Mouse (Mus musculus) bone marrow, adult 2 months (tissue): ENCODE measurements at regions not wholly inside any gene's neighbourhood (a gene's known extent, or its start where the extent isn't known, plus 50 kb on each side); places are given as distances from the start of the nearest gene placed in this dataset.

Experiments used
- H3K27ac ChIP-seq: fragments of 200-500 bp; 2 replicates; pipeline ENCODE4 v1.5.1; 2012; ENCODE audit warnings: low read depth, mild to moderate bottlenecking, control low read depth, inconsistent platforms, low read length; ENCODE audit not compliant: control insufficient read depth, poor library complexity, insufficient read depth
- H3K4me1 ChIP-seq: fragments of 200-500 bp; 2 replicates; pipeline ENCODE4 v1.6.1; 2011; ENCODE audit warnings: low read length; ENCODE audit not compliant: control insufficient read depth, insufficient read depth
- H3K4me3 ChIP-seq: fragments of 200-500 bp; replicated peaks from 2 replicates; pipeline ENCODE3; 2011; ENCODE audit warnings: mild to moderate bottlenecking, low read depth, low read length, control low read depth; ENCODE audit not compliant: control insufficient read depth
- CTCF ChIP-seq: fragments of 200-500 bp; IDR thresholded peaks from 2 replicates; pipeline ENCODE4 v1.5.1; 2011; ENCODE audit warnings: low read length, control low read depth; ENCODE audit not compliant: control insufficient read depth, insufficient read depth
- POLR2A ChIP-seq: fragments of 200-500 bp; IDR thresholded peaks from 2 replicates; pipeline ENCODE4 v1.6.1; 2011; ENCODE audit warnings: low read depth, mild to moderate bottlenecking, control low read depth, low read length, borderline replicate concordance; ENCODE audit not compliant: control insufficient read depth
- WGBS: fragments of 180-500 bp; shearing (Covaris S2); methylation state at CpG from one replicate; pipeline ENCODE4 v1.1.7; 2018; 5-methylcytosine and 5-hydroxymethylcytosine counted together

DNA sequence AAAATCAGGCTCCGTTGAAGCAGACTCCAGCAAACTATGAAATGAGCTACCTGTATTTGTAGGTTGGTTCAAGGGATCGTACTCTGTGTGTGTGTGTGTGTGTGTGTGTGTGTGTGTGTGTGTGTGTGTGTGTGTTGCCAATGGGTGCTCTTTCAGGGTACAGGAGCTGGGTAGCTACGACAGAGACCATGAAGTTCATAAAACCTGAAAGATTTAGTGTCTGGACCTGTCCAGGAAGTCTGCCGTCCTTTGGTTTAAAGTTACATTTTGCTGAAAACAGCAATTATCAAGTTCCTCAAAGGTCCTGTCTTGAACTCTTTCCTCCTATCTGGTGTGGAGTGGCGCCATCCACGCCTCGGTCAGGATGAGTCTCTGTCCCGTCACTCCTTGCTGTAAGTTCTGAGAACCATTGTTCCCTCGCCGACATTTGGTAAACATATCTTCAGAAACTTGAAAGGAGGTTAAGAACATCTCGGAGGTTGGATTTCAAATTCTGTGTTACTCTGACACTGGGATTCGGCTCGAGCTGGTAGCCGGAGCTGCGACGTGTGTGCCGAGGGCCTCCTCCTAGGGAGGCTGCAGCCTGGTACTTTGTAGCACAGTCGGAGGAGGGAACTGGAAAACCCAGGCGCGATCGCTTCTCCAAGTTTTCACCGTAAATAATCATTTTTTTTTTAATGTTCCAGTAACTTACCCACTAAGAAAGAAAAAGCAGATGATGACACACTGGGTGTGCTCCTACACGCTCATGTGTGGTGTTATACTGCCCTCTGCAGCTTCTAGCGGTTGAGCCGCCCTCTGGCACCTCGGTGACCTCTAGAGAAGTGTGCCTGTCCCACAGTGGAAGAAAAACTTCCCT, 107.8 kb upstream of the N6amt1 start:
- WGBS, result 52% methylated on average over 26 of the region's 26 CpGs
- H3K4me1 ChIP-seq, result no peaks in the 10 kb centered on the region
- TF ChIP-seq CTCF (no peak), POLR2A (no peak)
- no peak overlapping the region for H3K4me3 ChIP-seq
- no peak overlapping the region for H3K27ac ChIP-seq

DNA sequence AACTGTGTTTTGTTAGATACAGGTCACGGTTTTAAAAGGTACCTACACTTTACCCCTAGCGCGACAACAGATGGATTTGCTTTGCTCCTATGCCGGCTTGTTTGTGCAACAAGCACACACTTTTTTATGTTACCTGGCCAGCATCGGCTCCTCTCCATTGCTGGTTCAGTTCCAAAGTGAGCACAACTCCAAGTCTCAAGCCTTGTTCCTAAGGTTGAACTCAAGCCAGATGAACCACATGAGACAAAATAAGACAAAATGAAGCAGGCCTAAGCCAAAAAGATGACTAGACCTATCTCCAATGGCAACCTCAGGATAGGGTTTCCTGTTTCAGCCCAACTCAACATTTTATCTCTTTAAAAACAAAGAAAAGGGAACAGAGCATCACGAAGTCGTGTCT, 108.5 kb upstream of the N6amt1 start:
- no peaks in the 10 kb centered on the region for H3K4me1 ChIP-seq
- 77% methylated on average over 7 of the region's 7 CpGs for WGBS
- TF ChIP-seq CTCF (no peak), POLR2A (no peak)
- no peak overlapping the region for H3K4me3 ChIP-seq
- H3K27ac ChIP-seq, result no peak overlapping the region

DNA sequence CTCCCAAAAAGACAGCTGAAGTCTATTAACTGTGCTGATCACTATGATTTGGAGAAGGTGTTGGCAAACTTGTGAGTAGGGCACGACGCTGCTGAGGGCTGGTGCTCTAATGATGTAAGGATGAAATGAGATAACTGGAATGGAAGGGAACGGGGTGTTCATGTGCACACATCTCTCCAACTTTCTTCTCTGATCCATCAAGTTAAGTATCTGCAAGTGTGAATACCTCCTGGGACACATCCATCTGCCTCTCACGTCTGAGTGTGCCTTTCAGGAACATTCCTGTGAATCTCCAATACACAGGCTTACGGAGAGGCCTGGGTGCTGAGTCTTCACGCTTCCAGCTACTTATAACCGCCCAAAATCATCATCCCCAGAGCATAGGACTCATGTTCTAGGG, 112.0 kb upstream of the N6amt1 start:
- 79% methylated on average over 7 of the region's 7 CpGs for whole genome bisulfite sequencing
- TF ChIP-seq CTCF (no peak), POLR2A (no peak)
- Histone ChIP-seq H3K4me1 (no peaks in the 10 kb centered on the region), H3K4me3 (no peak overlapping the region), H3K27ac (no peak overlapping the region)

DNA sequence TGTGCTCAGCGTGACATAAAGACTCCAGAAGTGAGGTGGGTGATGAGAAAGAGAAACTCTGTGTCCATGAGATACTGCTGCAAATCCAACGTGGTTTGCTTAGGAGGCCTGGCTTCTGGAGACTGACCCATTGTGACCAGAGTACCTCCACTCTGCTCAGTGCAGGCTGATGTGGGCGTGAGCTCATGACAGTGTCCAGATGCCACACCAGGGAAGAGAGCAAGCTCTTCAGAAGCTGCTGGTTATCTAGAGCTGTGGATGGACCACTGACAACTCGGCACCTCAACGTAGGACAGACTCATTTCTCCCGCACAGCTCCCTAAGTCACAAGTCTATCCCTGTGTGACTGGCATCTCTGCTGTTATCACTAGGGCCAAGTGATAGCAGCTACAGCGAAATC, 114.9 kb upstream of the N6amt1 start:
- no peak overlapping the region for H3K4me3 ChIP-seq
- no peak for TF ChIP-seq CTCF
- TF ChIP-seq POLR2A, result no peak
- WGBS, result 70% methylated on average over 7 of the region's 7 CpGs
- H3K4me1 ChIP-seq, result no peaks in the 10 kb centered on the region
- no peak overlapping the region for H3K27ac ChIP-seq

DNA sequence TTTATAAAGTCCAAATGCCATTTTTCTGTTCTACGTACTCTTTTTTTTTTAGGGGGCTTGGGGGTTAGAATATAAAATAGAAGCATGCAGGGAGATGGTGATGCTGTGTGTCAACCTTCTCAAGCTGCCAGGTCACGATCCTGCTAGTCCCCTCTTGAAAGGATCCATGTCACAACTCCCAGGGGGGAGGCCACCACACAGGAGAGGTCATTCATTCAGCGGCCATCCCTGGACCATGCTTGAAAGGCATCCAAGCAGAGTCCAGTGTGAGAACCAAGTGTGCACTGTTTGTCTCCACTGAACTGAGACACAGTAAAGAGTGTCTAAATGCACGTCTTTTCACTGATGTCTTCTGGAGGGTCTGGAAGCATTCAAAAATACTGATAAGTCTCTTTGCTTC, 119.8 kb upstream of the N6amt1 start:
- Histone ChIP-seq H3K4me3 (no peak overlapping the region), H3K4me1 (no peaks in the 10 kb centered on the region), H3K27ac (no peak overlapping the region)
- TF ChIP-seq CTCF (no peak), POLR2A (no peak)
- 75% methylated on average over 4 of the region's 4 CpGs for WGBS

DNA sequence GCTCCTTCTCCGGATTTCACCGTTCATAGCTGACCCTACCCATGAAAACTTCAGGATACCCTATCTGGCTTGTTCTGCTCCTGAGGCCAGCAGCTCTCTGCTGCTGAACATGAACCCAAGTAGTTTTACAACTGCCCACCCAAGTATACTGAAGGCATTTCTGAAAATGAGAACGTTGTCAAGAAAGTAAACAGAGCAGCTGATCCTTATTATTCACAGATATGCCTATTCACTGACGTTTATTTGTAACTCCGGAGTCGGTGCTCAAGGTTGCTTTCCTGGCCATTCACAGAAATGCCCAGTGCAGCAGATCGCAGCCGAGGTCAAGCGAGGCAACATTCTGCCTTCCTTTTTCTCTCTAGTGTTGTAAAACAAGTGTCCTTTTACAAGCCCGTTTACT, 128.4 kb upstream of the N6amt1 start:
- TF ChIP-seq POLR2A, result no peak
- TF ChIP-seq CTCF, result no peak
- 83% methylated on average over 10 of the region's 10 CpGs for WGBS
- H3K4me3 ChIP-seq, result no peak overlapping the region
- H3K4me1 ChIP-seq, result no peaks in the 10 kb centered on the region
- no peak overlapping the region for H3K27ac ChIP-seq

DNA sequence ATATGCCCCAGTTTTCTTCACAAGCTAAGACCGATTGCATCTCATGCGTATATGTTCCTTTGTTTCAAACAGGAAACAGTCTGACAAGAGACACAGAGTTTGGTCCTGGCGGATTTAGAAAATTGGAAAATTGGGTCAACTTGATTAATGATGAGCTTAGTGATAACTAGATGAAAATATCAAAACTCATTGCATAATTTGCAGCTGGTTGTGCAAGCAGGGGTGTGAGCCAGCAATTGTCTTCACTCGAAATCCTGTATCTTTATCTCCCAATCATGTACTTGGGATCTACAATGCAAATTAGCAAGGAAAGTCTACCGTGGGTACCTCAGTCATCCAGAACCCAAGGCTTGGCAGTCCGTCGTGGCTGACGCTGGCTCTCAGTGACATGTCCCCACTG, 128.9 kb upstream of the N6amt1 start:
- TF ChIP-seq CTCF, result no peak
- 82% methylated on average over 8 of the region's 8 CpGs for WGBS
- Histone ChIP-seq H3K27ac (no peak overlapping the region), H3K4me3 (no peak overlapping the region), H3K4me1 (no peaks in the 10 kb centered on the region)

DNA sequence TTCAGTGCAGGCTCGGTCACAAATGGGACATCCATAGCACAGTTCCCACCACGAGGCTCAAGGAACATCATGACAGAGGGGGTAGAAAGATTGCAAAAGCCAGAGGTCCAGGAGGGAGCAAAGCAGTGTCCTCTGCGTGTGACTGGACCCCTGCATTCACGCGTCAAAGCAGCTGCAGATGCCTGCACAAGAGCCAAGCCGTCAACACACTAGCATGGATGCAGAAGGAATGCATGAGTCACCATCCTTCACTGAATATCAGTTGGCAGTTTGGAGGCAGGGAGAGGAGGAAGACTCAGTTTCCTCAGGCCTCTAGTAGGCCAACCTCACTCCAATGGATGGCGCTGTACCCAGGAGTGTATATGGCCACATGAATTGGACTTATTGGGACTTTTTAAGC, 130.0 kb upstream of the N6amt1 start:
- no peak overlapping the region for H3K27ac ChIP-seq
- no peak overlapping the region for H3K4me3 ChIP-seq
- no peaks in the 10 kb centered on the region for H3K4me1 ChIP-seq
- 85% methylated on average over 7 of the region's 7 CpGs for WGBS
- TF ChIP-seq CTCF, result no peak
- TF ChIP-seq POLR2A, result no peak

DNA sequence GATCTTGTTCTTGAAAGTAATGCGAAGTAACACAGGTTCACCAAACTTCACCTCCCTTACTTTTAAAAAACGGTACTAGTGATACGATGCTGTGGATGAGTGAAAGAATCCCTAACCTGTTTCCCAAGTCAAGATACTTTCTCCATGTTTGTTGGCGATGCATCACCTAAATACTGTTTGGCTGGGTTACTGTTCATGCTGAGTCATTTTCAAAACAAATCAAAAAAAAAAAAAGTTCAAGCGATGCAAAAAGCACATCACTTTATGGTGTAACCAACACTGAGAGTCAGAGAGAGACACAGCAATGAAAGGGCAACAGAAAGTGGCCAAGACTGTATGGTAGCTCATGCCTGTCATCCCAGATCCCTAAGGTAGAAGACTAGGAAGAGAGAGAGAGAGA, 133.4 kb upstream of the N6amt1 start:
- 80% methylated on average over 5 of the region's 5 CpGs for WGBS
- Histone ChIP-seq H3K4me1 (no peaks in the 10 kb centered on the region), H3K4me3 (no peak overlapping the region), H3K27ac (no peak overlapping the region)
- TF ChIP-seq POLR2A (no peak), CTCF (no peak)
